Mouse (Mus musculus) layer of hippocampus, adult 18-20 months (tissue): ENCODE results near the gene Wdr5b. TPM values are rescaled to one million over a fixed set of nuclear protein-coding genes. Genes with fewer than 3 reads are reported as not detected.
"Not testable (repeated sequence)": the region's sequence is repeated elsewhere in the genome, so short reads cannot be mapped to it uniquely, and the experiment has no call there.

Experiments used
- DNase-seq, 2 experiments: peaks; one replicate each; pipeline ENCODE4 v3.0.0; 2022; ENCODE audit warnings: low spot score in 2 of 2
- long read RNA-seq: library from polyadenylated mRNA; stranded (forward); transcript quantifications from one replicate; pipeline ENCODE4 v2.0.0, GENCODE M21; 2021
- total RNA-seq, 2 experiments: library from RNA; stranded (reverse); gene quantifications; 2 replicates each; pipeline ENCODE4 v1.2.3; 2021

Wdr5b gene
- 1 to 10 TPM; 4.3 to 4.6 TPM for total RNA-seq
- long read RNA-seq, transcript Wdr5b-201 (1 exons, 2,739 nt): major isoform, 12 of 12 reads
- long read RNA-seq, partial matches to known transcripts: 0 of 12 reads
- long read RNA-seq, other reads (novel, unspliced or antisense): 0 of 12 reads

GRCm38 (mm10) chr16:36040640-36041624, at the start of gene Wdr5b:
Gene Wdr5b (plus strand): TSS chr16:36041190.
- peak; percentile 93 to 98 for DNase-seq

- DNase-seq: peak in 1 of 2 experiments; percentile 6
Measured at GRCm38 (mm10) chr16:35992391-35992790, 48.6 kb upstream of the Wdr5b start.

GRCm38 (mm10) chr16:35993316-35993715, 47.7 kb upstream of the Wdr5b start:
- peak in 1 of 2 experiments; percentile 25 for DNase-seq

- DNase-seq: not testable (repeated sequence)
Measured at GRCm38 (mm10) chr16:35998852-35999251, 42.1 kb upstream of the Wdr5b start.

- no peak for DNase-seq
Measured at GRCm38 (mm10) chr16:36008396-36008795, 32.6 kb upstream of the Wdr5b start.

GRCm38 (mm10) chr16:36016335-36016734, 24.7 kb upstream of the Wdr5b start:
- DNase-seq: no peak

- DNase-seq: not testable (repeated sequence)
Measured at GRCm38 (mm10) chr16:36028120-36028519, 12.9 kb upstream of the Wdr5b start.

GRCm38 (mm10) chr16:36041625-36042020, 633 bp downstream of the Wdr5b start:
- DNase-seq: no peak

- DNase-seq: no peak
Measured at GRCm38 (mm10) chr16:36043073-36043472, 2.1 kb downstream of the Wdr5b start.

- DNase-seq: no peak
Measured at GRCm38 (mm10) chr16:36043964-36044363, 3.0 kb downstream of the Wdr5b start.

GRCm38 (mm10) chr16:36047538-36047937, 6.5 kb downstream of the Wdr5b start:
- DNase-seq: no peak

GRCm38 (mm10) chr16:36051491-36051890, 10.5 kb downstream of the Wdr5b start:
- DNase-seq: no peak

- DNase-seq: no peak
Measured at GRCm38 (mm10) chr16:36053524-36054275, 12.7 kb downstream of the Wdr5b start.

- DNase-seq: no peak
Measured at GRCm38 (mm10) chr16:36054920-36055319, 13.9 kb downstream of the Wdr5b start.

- no peak for DNase-seq
Measured at GRCm38 (mm10) chr16:36056416-36056815, 15.4 kb downstream of the Wdr5b start.

- no peak for DNase-seq
Measured at GRCm38 (mm10) chr16:36057933-36058475, 17.0 kb downstream of the Wdr5b start.

- not testable (repeated sequence) for DNase-seq
Measured at GRCm38 (mm10) chr16:36062534-36062933, 21.5 kb downstream of the Wdr5b start.

- no peak for DNase-seq
Measured at GRCm38 (mm10) chr16:36063315-36063714, 22.3 kb downstream of the Wdr5b start.

- no peak for DNase-seq
Measured at GRCm38 (mm10) chr16:36064904-36065303, 23.9 kb downstream of the Wdr5b start.

GRCm38 (mm10) chr16:36067694-36068093, 26.7 kb downstream of the Wdr5b start:
- DNase-seq: no peak

- DNase-seq: no peak
Measured at GRCm38 (mm10) chr16:36068356-36068755, 27.4 kb downstream of the Wdr5b start.
